Mouse (Mus musculus): ENCODE results near the gene Piezo1. TPM values are rescaled to one million over a fixed set of nuclear protein-coding genes. Genes with fewer than 3 reads are reported as not detected.
"Not testable (repeated sequence)": the region's sequence is repeated elsewhere in the genome, so short reads cannot be mapped to it uniquely, and the experiment has no call there.

Gene Piezo1
- polyA plus RNA-seq, 1 experiment from 2014 or later, result 14.7 TPM

DNA sequence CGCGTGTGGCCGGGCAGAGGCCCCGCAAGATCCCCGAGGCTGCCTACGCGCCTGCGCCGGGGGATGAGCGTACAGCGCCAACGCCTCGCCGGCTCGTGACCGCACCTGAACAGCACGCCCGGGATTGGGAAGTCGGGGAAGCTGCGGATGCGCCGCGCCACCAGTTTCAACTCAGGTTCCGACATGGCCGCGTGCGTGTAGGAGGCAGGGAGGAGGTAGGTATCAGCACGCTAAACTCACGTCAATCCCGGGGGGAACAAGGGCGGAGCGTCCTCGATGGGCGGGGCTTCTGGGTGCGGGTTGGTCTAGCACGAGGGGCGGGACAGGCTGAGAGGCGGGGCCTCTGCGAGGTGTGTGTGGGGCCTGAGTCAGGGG, 25.5 kb upstream of the Piezo1 start, which contains the start of gene Aprt:
Aprt (minus strand) TSS at position 262 of the 375 bp plus-strand sequence.
- peaks cover 34% of the 10 kb centered on the region for H3K36me3 ChIP-seq
- peak within 1 kb of the TSS; percentile 79 for H3K27ac ChIP-seq
- peaks cover 62% of the 10 kb centered on the region for H3K4me1 ChIP-seq
- H3K4me2 ChIP-seq (replicated peaks), result peak within 1 kb of the TSS; percentile 77
- H3K9ac ChIP-seq, result peak within 1 kb of the TSS; percentile 83
- peak; percentile 90 for ATAC-seq (ENCODE audit: low FRiP score, low read depth)
- H3K27me3 ChIP-seq, result no peaks in the 10 kb centered on the region
- H3K4me3 ChIP-seq, result peak within 1 kb of the TSS; percentile 64
- H3K9me3 ChIP-seq, result no peaks in the 10 kb centered on the region
- under 1% methylated on average over 39 of the region's 39 CpGs for WGBS

DNA sequence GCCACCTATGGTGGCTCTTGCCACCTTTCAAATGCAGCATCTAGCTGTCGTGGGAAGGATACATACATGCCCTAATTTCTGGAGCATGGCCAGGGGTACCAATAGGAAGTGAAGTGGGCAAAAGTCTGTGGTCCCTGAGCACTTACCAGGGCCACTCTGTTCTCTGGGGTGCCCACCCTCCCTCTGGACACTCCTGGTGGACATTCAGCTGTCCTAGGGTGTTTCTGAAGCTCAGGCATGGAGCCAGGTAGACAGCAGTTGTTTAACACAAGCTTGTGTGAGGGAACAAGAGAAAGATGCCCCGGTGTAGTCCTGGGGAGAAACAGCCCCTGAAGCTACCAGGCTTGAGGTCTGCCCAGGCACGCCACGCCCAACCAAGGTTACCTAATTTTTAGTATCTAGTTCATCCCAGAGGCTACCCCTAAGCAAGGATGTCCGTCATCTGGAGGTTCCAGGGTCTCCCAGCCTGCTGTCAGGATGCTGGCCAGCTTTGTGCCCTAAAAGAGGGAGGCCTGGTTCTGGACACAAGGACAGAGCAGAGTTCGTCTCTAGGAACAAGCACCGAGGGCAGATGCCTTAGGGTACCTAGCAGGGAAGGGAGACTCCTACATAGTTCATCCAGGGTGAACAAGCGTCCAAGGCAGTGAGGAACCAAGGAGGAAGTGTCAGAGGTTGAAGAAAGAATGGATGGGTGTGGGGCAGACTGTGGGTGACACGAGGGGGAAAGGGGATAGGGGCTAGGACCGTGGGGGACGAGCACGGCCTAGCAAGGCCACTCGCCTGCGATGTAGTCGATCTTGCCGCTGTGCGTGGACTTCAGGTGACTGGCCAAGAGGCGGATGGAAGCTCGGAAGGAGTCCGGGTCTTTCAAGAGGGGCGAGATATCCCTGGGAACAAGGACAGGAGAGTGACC, 24.9 kb upstream of the Piezo1 start:
- no peaks in the 10 kb centered on the region for H3K27me3 ChIP-seq
- H3K9ac ChIP-seq, result peak overlapping the region; percentile 83
- H3K4me2 ChIP-seq (replicated peaks), result peak overlapping the region; percentile 77
- peaks cover 59% of the 10 kb centered on the region for H3K4me1 ChIP-seq
- peak overlapping the region; percentile 64 for H3K4me3 ChIP-seq
- peaks cover 41% of the 10 kb centered on the region for H3K36me3 ChIP-seq
- H3K9me3 ChIP-seq, result no peaks in the 10 kb centered on the region
- WGBS, result 18% methylated on average over 21 of the region's 21 CpGs
- H3K27ac ChIP-seq, result peak overlapping the region; percentile 74
- ATAC-seq (ENCODE audit: low FRiP score, low read depth), result peak; percentile 7; the same call in 1 of the 2 replicates

DNA sequence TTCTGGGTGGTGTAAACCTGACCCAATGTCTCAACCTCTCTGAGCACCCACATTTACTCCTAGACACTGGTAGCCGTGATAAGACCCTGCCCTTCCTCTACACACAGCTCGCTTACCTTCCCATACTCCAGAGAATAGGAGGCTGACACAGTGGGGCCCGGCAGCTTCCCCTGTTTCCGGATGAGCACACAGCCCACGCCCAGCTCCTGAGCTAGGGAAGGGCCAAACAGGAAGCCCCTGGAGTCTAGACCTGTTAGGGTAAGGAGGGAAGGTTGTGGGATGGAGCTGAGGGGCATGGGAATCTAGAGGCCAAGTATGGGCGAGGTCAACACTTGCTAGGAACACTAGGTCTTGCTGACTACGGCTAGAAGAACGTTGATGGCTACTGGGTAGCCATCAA, 24.2 kb upstream of the Piezo1 start:
- 82% methylated on average over 8 of the region's 8 CpGs for WGBS
- 0 out of 2 replicates have a peak overlapping the region, but pooled peaks have one; percentile 10 for H3K9ac ChIP-seq
- peaks cover 51% of the 10 kb centered on the region for H3K4me1 ChIP-seq
- H3K27ac ChIP-seq, result no peak overlapping the region
- H3K36me3 ChIP-seq, result peaks cover 48% of the 10 kb centered on the region
- H3K4me2 ChIP-seq (replicated peaks), result peak overlapping the region; percentile 77
- ATAC-seq (ENCODE audit: low FRiP score, low read depth), result no peak
- H3K27me3 ChIP-seq, result no peaks in the 10 kb centered on the region
- H3K4me3 ChIP-seq, result peak overlapping the region; percentile 64
- H3K9me3 ChIP-seq, result no peaks in the 10 kb centered on the region

DNA sequence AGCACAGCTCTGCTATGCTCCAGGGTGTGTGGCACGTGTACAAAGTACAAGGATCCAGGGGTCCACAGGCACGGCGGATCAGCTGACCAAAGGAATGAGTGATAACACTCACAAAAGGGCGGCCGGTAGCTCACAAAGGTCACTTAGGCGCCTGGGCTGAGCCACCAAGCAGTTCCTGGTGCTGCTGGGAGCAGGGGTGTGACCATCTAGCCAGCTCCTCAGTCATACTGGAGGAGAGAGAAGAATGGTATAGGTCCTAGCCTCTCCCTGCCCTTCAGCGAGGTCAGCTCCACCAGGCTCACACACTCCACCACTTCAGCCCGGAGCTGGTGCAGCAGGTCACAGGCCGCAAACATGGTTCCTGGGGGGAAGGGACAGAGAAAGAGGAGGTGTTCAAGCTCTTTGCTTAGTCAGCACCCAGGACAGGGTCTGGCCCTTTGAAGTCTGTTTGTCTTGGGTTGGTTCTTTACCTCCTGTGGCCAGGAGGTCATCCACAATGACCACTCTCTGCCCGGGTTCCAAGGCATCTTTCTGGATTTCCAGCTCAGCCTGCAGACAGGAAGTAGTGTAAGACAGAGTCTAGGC, 23.6 kb upstream of the Piezo1 start:
- 41% methylated on average over 10 of the region's 10 CpGs for WGBS
- H3K27ac ChIP-seq, result no peak overlapping the region
- no peaks in the 10 kb centered on the region for H3K27me3 ChIP-seq
- H3K4me1 ChIP-seq, result peaks cover 47% of the 10 kb centered on the region
- H3K4me3 ChIP-seq, result no peak overlapping the region
- peak overlapping the region; percentile 77 for H3K4me2 ChIP-seq (replicated peaks)
- 0 out of 2 replicates have a peak overlapping the region, but pooled peaks have one; percentile 10 for H3K9ac ChIP-seq
- H3K36me3 ChIP-seq, result peaks cover 53% of the 10 kb centered on the region
- ATAC-seq (ENCODE audit: low FRiP score, low read depth), result no peak
- H3K9me3 ChIP-seq, result no peaks in the 10 kb centered on the region

DNA sequence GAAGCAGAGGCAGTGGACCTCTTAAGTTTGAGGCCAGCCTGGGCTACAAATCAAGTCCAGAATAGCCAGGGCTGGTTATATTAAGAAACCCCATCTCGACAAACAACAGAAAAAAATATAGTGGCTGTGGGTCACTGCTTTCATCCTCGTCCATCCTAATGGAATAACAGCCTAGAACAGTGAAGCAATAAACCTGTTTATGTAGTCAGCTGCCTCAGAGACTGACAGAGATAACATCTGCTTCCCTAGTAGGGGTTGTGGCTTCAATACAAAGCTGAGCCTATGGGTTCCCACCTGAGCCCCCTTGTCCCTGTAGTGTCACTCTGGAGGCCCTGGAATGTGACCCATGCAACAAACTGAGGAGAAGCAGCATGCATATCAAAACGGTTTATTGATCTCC, 23.1 kb upstream of the Piezo1 start:
- peak overlapping the region; percentile 23; the same call in 1 of the 2 replicates for H3K27ac ChIP-seq
- H3K4me2 ChIP-seq (replicated peaks), result peak overlapping the region; percentile 77; the same call in 1 of the 2 replicates
- peaks cover 58% of the 10 kb centered on the region for H3K36me3 ChIP-seq
- peaks cover 47% of the 10 kb centered on the region for H3K4me1 ChIP-seq
- no peak overlapping the region for H3K9ac ChIP-seq
- ATAC-seq (ENCODE audit: low FRiP score, low read depth), result no peak
- H3K4me3 ChIP-seq, result no peak overlapping the region
- 42% methylated on average over 3 of the region's 3 CpGs for WGBS
- H3K9me3 ChIP-seq, result no peaks in the 10 kb centered on the region
- H3K27me3 ChIP-seq, result no peaks in the 10 kb centered on the region

DNA sequence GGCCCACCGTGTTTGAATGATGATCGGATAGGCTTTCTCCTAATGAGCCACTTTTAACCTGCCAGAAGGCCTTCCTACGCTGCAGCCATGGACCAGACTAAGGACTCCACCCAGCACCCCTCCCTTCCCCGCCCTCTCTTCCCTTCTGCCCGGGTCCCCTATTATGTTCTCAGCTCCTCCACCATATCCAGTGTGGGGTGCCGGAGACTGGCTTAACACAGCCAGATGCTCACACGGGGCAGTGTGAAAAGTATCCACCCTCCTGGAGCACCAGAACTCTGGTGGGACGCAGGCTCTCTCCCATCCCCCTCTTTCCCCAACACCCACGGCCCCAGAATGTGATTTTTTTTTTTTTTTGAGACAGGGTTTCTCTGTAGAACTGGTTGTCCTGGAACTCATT, 22.4 kb upstream of the Piezo1 start:
- H3K27ac ChIP-seq, result no peak overlapping the region
- H3K9me3 ChIP-seq, result no peaks in the 10 kb centered on the region
- no peaks in the 10 kb centered on the region for H3K27me3 ChIP-seq
- no peak overlapping the region for H3K4me3 ChIP-seq
- H3K9ac ChIP-seq, result no peak overlapping the region
- H3K36me3 ChIP-seq, result peaks cover 59% of the 10 kb centered on the region
- 59% methylated on average over 9 of the region's 9 CpGs for WGBS
- no peak for ATAC-seq (ENCODE audit: low FRiP score, low read depth)
- peaks cover 47% of the 10 kb centered on the region for H3K4me1 ChIP-seq
- H3K4me2 ChIP-seq (replicated peaks), result no peak overlapping the region

DNA sequence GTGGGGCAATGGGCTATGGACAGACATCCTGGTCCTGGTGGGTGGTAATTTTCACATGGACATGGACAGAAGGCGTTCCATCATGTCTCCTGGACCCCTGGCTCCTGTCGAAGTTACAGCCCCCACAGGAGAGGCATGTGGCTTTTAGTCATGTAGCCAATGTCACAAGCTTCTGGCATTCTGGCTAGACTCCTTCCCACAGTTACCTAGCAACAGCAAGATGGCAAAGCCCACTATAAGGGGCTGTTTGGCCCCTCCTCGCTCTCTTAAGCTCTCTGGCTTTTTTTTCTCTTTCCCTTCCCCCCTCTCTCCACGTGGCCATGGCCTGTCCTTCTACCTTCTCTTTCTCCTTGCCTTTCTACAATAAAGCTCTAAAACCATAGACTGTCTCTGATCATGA, 22.0 kb upstream of the Piezo1 start:
- H3K9ac ChIP-seq; H3K27ac ChIP-seq; ATAC-seq (ENCODE audit: low FRiP score, low read depth); H3K4me2 ChIP-seq (replicated peaks); H3K9me3 ChIP-seq; H3K27me3 ChIP-seq; H3K4me3 ChIP-seq: not testable (repeated sequence)
- H3K4me1 ChIP-seq, result peaks cover 43% of the 10 kb centered on the region
- H3K36me3 ChIP-seq, result peaks cover 59% of the 10 kb centered on the region
- 43% methylated on average over 4 of the region's 4 CpGs for WGBS

DNA sequence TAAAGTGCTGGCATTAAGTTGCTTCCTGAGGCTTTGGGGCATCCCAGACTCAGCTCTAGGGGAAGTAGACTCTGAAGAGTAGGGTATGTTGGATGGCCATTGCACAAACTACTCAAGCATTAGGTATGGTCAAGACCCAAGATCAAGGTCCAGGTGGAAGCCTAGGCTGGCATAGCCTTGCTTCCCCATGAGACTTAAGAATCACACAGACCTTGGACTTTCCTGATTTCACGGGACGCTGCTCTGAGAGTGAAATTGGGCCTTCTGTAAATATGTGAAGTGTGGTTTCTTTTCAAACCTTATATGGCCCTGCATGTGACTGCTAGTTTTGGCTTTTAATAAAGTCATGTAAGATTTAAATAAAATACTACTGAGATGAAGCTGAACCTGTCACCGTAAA, 21.6 kb upstream of the Piezo1 start:
- H3K27ac ChIP-seq, result no peak overlapping the region
- peaks cover 42% of the 10 kb centered on the region for H3K4me1 ChIP-seq
- no peak for ATAC-seq (ENCODE audit: low FRiP score, low read depth)
- H3K9ac ChIP-seq, result peak overlapping the region; percentile 31; the same call in 1 of the 2 replicates
- H3K27me3 ChIP-seq, result no peaks in the 10 kb centered on the region
- 95% methylated on average over 3 of the region's 3 CpGs for WGBS
- H3K36me3 ChIP-seq, result peaks cover 59% of the 10 kb centered on the region
- no peaks in the 10 kb centered on the region for H3K9me3 ChIP-seq
- H3K4me2 ChIP-seq (replicated peaks), result no peak overlapping the region
- no peak overlapping the region for H3K4me3 ChIP-seq

DNA sequence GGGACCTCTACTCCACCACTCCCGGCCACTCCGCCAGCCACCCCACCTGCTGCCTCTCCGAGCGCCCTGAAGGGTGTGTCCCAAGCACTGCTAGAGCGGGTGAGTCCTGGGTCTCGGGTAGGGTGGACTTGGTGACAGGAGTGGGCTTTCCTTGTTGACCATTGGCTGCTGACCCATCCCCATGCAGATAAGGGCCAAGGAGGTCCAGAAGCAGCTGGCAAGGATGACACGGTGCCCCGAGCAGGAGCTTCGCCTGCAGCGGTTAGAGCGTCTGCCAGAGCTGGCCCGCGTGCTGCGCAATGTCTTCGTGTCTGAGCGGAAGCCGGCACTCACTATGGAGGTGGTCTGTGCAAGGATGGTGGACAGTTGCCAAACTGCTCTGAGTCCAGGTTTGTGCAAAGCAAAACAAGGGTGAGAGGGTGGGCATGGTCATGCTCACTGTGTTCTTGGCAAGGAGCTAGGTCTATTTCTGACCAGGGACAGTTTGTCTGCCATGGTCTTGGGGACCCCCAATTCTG, 20.7 kb upstream of the Piezo1 start:
- H3K9ac ChIP-seq, result no peak overlapping the region
- no peak overlapping the region for H3K4me3 ChIP-seq
- no peaks in the 10 kb centered on the region for H3K27me3 ChIP-seq
- WGBS, result 94% methylated on average over 17 of the region's 17 CpGs
- H3K9me3 ChIP-seq, result no peaks in the 10 kb centered on the region
- peaks cover 38% of the 10 kb centered on the region for H3K4me1 ChIP-seq
- no peak overlapping the region for H3K4me2 ChIP-seq (replicated peaks)
- H3K27ac ChIP-seq, result no peak overlapping the region
- no peak for ATAC-seq (ENCODE audit: low FRiP score, low read depth)
- H3K36me3 ChIP-seq, result peaks cover 59% of the 10 kb centered on the region

DNA sequence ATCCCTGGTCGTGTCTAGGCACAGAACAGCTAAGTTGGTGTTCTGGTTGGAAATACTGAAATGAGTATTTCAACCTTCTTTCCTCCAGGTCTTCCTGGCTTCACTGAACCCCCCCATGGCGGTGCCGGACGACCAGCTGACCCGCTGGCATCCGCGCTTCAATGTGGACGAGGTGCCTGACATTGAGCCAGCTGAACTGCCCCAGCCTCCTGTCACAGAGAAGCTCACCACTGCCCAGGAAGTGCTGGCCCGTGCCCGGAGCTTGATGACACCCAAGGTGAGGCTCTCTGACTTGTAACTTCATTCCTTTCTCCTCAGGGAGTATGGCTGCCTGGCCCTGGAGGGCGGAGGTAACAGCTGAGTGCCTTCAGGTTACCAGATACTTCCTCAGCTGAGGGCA, 20.0 kb upstream of the Piezo1 start:
- H3K4me2 ChIP-seq (replicated peaks), result no peak overlapping the region
- H3K4me1 ChIP-seq, result peaks cover 44% of the 10 kb centered on the region
- H3K27ac ChIP-seq, result no peak overlapping the region
- ATAC-seq (ENCODE audit: low FRiP score, low read depth), result no peak
- H3K9me3 ChIP-seq, result no peaks in the 10 kb centered on the region
- no peaks in the 10 kb centered on the region for H3K27me3 ChIP-seq
- WGBS, result 95% methylated on average over 11 of the region's 11 CpGs
- no peak overlapping the region for H3K4me3 ChIP-seq
- H3K36me3 ChIP-seq, result peaks cover 59% of the 10 kb centered on the region
- no peak overlapping the region for H3K9ac ChIP-seq

DNA sequence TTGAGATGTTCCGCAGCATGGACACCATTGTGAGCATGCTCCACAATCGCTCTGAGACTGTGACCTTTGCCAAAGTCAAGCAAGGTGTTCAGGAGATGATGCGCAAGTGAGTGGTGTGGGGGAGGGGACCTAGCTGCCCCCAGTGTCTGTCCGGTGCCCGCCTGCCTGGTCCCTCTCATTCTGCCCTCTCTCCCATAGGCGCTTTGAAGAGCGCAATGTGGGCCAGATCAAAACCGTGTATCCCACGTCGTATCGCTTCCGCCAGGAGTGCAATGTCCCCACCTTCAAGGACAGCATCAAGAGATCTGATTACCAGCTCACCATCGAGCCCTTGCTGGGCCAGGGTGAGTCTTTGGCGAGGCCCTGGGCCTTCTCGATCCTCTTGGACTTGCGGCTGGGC, 18.9 kb upstream of the Piezo1 start:
- Histone ChIP-seq H3K9ac (0 out of 2 replicates have a peak overlapping the region, but pooled peaks have one; percentile 93), H3K9me3 (no peaks in the 10 kb centered on the region), H3K27me3 (no peaks in the 10 kb centered on the region), H3K4me2 (replicated peaks) (peak overlapping the region; percentile 80), H3K4me3 (no peak overlapping the region), H3K27ac (no peak overlapping the region), H3K4me1 (peaks cover 32% of the 10 kb centered on the region), H3K36me3 (peaks cover 57% of the 10 kb centered on the region)
- no peak for ATAC-seq (ENCODE audit: low FRiP score, low read depth)
- 94% methylated on average over 16 of the region's 16 CpGs for WGBS

DNA sequence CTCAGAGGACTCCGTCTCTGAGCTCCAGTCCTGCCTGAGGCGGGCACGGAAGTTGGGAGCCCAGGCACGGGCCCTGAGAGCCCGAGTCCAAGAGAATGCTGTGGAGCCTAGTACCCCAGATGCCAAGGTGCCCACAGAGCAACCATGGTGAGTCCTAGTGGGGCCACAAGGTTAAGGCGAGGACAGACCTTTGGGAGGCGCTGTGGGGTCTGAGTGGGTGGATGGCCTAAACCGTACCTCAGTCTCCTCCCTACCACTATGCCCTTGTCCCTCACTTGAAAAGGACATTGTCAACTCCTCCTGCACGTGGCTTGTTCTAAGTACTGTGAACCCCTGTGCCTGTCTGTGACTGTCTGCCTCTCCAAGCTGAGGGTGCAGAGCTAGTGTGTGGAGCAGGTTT, 18.2 kb upstream of the Piezo1 start:
- Histone ChIP-seq H3K4me1 (peaks cover 26% of the 10 kb centered on the region), H3K9me3 (no peaks in the 10 kb centered on the region), H3K4me2 (replicated peaks) (peak overlapping the region; percentile 80), H3K27me3 (no peaks in the 10 kb centered on the region), H3K36me3 (peaks cover 51% of the 10 kb centered on the region), H3K27ac (no peak overlapping the region), H3K9ac (peak overlapping the region; percentile 93), H3K4me3 (peak overlapping the region; percentile 88)
- no peak for ATAC-seq (ENCODE audit: low FRiP score, low read depth)
- WGBS, result 73% methylated on average over 9 of the region's 9 CpGs
